In the genomic region with DNA sequence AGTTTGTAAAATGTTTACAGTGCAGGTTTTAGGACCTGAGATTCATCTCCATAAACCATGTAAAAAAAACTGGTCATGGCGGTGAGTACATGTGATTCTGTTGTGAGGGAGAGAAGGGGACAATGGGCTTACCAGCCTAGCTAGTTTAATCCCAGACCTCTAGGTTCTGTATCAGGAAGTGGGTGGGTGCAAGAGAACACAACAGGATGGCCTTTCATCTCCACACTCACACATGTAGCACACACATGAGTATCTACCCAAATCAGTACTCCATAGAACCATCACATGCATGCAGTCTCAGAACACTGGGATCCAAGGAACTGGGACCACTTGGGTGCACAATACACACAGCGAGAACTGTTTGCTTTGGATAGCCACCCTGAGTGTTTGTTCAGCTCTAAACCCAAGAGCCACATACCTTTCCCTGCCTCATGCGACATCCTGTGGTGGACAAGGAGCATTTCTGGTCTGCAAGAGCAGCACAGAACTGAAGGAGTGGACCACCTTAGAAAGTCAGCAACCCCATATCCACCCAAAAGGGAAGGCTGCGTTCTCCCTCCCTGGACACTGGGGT, we compare ENCODE assay signal across 8 mouse cellular contexts.
A peak's percentile ranks its signal among the peaks of the same experiment; 100 is the strongest.
DNase-seq lines count a peak whose midpoint lies in the region; TF ChIP-seq lines count a peak whose summit lies in the region.

No protein-coding gene starts in this region.

- peaks cover 27% of the 10 kb centered on the region for H3K4me1 ChIP-seq in forebrain, embryonic 10.5 days
- peaks cover 15% of the 10 kb centered on the region for H3K4me1 ChIP-seq in cerebellum, adult 2 months (ENCODE audit: control insufficient read depth, insufficient read depth, low read length)

- no peak for TF ChIP-seq CTCF in gastrocnemius, adult 2 months (IDR thresholded peaks at IDR 0.05)
- TF ChIP-seq CTCF in cerebellum, adult 2 months (IDR thresholded peaks at IDR 0.05; ENCODE audit: borderline replicate concordance, insufficient read depth, low read depth, low read length) = no peak

- DNase-seq in gastrocnemius, adult 2 months = peak; percentile 18
- DNase-seq in gastrocnemius, adult 18-20 months (ENCODE audit: low spot score) = no peak
- peak; percentile 51 for DNase-seq in thymus, postnatal 0 days (ENCODE audit: low spot score)
- DNase-seq in thymus, postnatal 10 days (ENCODE audit: low spot score in 2 of 2) = no peak
- DNase-seq in lung, postnatal 14 days = peak; percentile 53
- DNase-seq in retina, postnatal 1 day = no peak
- DNase-seq in forebrain, embryonic 10.5 days (ENCODE audit: extremely low spot score, low spot score) = no peak
- no peak for DNase-seq in cerebellum, adult 2 months

- peak overlapping the region; percentile 59 for H3K27ac ChIP-seq in gastrocnemius, adult 2 months
- no peak overlapping the region for H3K27ac ChIP-seq in forebrain, embryonic 10.5 days
- no peak overlapping the region for H3K27ac ChIP-seq in cerebellum, adult 2 months (ENCODE audit: insufficient read depth, low read length)

- H3K4me3 ChIP-seq in gastrocnemius, adult 2 months = no peak overlapping the region
- H3K4me3 ChIP-seq in forebrain, embryonic 10.5 days = no peak overlapping the region
- H3K4me3 ChIP-seq in cerebellum, adult 2 months (replicated peaks; ENCODE audit: insufficient read depth, low read depth, low read length) = no peak overlapping the region

- H3K9me3 ChIP-seq in forebrain, embryonic 10.5 days = no peaks in the 10 kb centered on the region

- TF ChIP-seq POLR2A in cerebellum, adult 2 months (IDR thresholded peaks at IDR 0.05; ENCODE audit: borderline replicate concordance, insufficient read depth, low read length) = no peak

- no peaks in the 10 kb centered on the region for H3K27me3 ChIP-seq in forebrain, embryonic 10.5 days (ENCODE audit: poor library complexity, severe bottlenecking)
- H3K27me3 ChIP-seq in cerebellum, adult 2 months (ENCODE audit: control insufficient read depth, insufficient read depth, low read length) = no peaks in the 10 kb centered on the region

- 88% methylated on average over 4 of the region's 4 CpGs for WGBS in forebrain, embryonic 10.5 days
- 93% methylated on average over 4 of the region's 4 CpGs for WGBS in cerebellum, adult 2 months

- intact Hi-C loops in gastrocnemius, adult 2 months (cut with DNase I) = loop anchor here (5.0 kb wide), 1 partner anchor 36 kb away; no protein-coding TSS in a partner anchor

- 0 out of 2 replicates have a peak, but pooled peaks cover 5% of the 10 kb centered on the region for H3K36me3 ChIP-seq in forebrain, embryonic 10.5 days (replicated peaks)

Comparison
In these comparisons a context has a peak if more than half of its experiments do, and no peak if none do; other contexts are left out.
1. DNase-seq: peak in gastrocnemius, adult 2 months (single experiment), thymus, postnatal 0 days (single experiment) and lung, postnatal 14 days (single experiment); none in gastrocnemius, adult 18-20 months (single experiment), thymus, postnatal 10 days (0 of 2), retina, postnatal 1 day (single experiment), forebrain, embryonic 10.5 days (single experiment) and cerebellum, adult 2 months (0 of 2).